Mouse (Mus musculus): ENCODE data around the gene Csk. TPM values are rescaled to one million over a fixed set of nuclear protein-coding genes. Genes with fewer than 3 reads are reported as not detected.
A peak's percentile ranks its signal among the peaks of the same experiment; 100 is the strongest.

Gene Csk
- polyA plus RNA-seq (2017; shearing (Covaris generic)): 100 to 1,000 TPM; 113 to 133 (median 122) TPM

DNA sequence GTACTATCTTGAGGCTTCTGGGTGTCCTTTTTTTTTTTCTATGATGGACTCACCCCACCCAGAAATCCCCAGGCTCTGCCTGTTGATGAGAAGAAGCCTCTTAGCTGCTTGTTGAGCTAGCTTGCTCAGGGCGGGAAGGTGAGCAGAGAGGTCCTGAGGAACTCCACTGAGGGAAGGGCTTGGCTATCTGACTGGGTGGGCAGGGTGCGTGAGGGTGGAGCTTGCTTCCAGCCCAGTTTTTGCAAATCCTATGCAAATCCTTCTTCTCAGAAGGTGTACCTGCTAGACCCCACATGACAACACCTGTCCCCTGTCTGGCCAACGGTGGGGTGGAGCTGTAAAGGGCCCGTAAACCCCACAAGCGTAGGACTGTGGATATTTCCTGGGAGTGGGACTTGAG is at the start of gene Csk:
Csk (minus strand) TSS at position 349 of the 400 bp plus-strand sequence.
- no peak for ATAC-seq

DNA sequence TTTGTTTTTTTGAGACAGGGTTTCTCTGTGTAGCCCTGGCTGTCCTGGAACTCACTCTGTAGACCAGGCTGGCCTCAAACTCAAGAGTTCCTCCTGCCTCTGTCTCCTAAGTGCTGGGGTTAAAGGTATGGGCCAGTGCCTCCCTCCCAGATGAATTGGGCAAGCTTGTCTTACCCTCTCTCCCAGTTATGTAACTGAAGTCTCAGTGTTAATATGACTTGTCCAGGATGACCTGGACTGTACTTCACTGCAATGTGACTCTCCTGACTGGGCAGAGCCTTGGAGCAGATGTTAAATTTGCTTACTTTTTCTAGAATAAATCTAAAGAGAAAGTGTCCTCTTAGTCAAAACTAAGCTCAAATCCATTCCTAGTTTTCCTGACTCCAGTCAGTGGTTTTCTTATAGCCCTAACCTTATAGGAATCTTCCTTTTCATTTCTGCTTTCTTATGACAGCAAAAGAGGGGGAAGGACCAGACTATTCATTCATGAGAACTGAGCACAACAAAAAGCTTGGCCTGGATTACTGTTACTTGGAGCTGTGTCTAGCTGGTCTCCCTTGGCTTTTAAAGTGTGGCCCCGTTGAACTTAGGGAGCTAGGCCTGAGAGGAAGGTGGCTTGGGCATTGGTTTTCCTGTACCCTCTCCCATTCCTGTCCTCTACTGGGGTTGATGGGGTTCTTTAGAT is 45.2 kb upstream of the Csk start:
- ATAC-seq: no peak

DNA sequence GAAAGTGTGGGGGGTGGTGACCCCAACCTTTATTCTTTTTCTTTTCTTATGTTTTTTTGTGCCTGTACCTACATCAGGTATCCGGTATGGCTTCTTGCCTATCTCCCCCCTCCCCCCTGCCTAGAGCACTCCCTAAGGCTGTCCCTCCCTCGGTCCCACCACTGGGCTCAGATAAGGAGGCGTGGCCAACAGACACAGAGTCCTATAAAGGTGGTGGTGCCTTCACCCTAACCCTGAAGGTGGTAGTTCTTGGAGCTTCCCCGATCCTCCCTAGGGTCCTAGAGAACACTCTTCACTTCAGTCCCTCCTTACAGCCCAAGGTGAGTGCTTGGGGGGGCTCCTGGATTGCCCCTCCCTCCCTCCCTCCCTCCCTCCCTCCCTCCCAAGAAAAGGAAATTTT is 43.9 kb upstream of the Csk start:
- no peak for ATAC-seq

DNA sequence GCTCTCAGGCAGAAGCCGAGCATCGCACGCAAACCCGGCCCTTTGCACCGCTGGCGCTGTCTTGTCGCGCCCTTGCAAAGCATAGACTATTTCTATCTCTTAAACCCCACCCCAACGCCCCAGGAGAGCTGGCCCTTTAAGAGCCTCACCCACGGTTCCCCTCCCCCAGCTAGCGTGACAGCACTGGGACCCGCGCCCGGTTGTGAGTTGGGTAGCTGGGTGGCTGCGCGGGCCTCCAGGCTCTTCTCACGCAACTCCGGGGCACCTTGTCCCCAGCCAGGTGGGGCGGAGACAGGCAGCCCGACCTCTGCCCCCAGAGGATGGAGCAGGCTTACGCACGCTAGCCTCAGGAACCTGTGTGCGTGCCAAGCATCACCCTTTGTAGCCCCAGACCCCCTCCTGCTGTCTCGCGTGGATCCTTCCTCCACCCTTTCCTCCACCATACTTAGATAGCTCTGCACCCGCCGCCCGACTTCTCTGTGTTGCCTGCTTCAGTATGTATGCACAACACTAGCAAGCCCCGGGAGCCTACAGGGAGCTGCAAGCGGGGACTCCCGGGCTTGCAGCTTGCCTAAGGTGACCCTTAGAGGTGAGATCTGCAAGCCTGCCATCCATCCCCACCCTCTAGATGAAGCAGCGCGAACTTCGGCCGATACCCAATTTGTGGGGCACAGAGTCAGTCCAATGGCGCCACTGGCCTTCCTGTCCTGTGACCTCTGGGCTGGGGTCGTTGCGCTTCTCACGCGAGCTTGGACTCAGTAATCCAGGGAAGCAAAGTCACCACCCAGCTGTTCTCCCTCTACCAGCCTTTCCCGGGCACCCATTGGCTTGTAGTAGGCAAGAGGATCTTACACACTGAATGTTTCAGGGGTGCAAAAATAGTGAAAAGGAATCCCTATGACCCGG is 43.2 kb upstream of the Csk start:
- no peak for ATAC-seq

DNA sequence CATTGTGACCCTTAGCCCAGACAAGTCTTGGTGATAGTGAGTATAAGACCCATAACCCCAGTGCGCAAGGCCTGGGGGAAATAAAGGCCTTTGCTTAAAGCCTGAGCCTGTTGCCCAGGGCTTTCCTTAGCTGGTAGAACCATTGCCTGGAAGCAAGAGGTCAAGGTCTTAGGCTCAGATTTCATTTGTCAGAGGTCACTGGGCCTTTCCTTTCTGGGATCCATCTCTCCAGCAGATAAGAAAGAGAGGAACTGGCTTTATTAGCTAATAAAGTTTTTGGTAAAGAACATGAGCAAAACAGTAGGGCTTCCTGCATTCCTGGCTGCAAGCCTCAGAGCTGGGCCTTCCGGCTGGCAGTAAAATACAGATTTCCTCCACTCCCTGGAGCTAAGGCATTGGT is 40.7 kb upstream of the Csk start:
- no peak for ATAC-seq

DNA sequence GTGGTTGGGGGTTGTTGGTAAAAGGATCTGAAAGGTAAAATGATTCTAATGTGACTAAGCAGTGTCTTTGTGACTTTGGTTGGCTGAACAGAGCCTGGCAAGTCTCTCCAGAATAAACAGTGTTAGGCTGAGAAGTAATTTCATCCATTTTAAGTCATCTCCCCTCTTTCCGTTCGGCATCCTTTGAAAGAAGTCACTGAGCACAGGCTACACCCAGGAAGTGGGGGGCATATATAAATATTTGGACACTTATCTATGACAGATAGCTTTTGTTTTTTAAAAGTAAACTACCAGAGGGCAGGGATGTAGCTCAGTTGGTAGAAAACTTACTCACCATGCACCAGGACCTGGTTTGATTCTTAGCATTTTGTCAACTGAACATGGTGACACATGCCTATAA is 35.2 kb upstream of the Csk start:
- no peak for ATAC-seq

DNA sequence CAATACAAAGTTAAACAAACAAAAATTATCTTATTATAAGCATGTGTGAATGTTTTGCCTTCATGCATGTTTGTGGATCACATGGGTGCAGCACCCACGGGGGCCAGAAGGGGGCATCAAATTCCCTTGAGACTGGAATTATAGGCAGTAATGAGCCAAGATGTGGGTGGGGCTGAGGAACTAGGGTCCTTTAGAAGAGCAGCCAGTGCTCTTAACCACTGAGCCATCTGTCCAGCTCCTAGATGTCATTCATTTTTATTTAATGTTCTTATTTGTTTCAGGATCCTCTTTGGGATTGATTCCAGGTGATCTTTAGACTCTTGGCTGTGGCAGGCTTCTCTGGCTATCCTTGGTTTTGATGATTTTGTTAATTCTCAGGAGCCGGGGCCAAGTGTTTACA is 34.7 kb upstream of the Csk start:
- ATAC-seq: no peak

DNA sequence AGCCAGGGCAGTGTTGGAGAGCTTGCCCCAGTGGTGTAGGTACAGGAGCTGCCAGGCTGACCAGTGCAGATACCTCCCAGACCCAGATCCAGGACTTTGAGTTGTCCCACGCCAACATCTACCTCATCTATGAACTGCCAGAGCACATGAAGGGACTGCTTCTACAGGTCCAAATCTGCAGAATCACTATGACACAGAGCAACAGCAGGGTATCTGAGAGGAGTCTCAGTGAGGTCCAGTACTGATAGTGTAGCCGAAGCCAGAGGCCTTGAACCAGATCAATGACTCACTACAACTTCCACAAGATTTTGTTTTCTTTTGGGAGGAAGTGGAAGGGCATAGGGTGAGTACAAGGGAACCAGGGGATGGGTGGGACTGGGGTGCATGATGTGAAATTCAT is 34.3 kb upstream of the Csk start, which contains the start of gene Cyp1a1:
Cyp1a1 (plus strand) TSS at position 178 of the 400 bp plus-strand sequence.
- no peak for ATAC-seq

DNA sequence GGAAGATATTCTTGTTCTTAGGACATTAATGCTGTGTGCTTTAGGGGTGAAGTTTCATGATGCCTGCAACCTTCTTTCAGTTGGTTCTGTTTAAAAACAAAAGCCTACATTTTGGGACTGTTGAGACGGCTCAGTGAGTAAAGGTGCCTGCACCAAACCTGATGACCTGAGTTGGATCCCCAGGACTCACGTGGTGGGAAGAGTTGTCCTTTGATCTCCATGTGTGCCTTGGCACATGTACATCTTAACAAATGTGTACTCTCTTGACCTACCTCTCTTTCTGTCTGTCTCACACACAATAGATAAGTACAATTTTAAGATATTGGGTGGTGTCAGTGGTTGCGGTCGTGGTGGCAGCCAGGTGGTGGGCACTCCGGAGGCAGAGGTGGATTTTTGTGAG is 32.6 kb upstream of the Csk start:
- ATAC-seq: no peak

DNA sequence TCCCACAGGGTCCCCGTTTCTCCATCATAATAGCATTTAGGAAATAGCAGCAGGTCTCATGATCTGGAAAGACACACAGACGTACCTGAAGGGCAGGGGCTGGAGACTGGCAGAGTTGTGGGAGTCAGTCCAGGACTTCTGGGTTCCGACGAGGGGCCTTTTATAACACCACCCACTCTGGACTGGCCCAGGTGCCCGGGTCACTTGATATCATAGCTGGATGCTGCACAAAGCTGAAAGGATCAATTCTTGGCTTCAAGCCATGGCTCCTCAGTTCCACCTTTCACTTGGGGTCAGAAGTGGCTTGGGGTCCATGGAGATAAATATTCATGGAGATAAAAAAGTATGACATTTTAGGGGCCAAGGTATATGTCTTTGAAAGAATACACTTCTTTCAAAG is 30.1 kb upstream of the Csk start, which contains the start of gene Cyp1a2:
Cyp1a2 (minus strand) TSS at position 184 of the 400 bp plus-strand sequence.
- ATAC-seq: no peak

DNA sequence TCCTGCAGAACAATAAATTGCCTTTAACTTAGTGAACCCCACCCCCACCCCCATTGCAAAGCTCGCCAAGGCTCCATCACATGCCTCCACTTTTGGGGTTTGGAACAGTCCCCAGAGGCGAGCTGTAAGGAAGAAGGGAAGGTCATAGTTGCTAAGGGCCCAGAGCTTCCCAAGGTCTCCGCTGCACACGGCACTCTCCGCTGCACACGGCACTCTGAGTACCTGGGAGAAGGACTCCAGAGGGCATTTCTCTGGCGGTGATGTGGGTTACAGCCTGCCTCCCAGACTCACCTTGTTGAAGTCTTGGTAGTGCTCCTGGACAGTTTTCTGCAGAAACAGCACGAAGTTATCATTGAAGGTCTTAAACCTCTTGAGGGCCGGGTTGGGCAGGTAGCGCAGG is 28.0 kb upstream of the Csk start:
- no peak for ATAC-seq

DNA sequence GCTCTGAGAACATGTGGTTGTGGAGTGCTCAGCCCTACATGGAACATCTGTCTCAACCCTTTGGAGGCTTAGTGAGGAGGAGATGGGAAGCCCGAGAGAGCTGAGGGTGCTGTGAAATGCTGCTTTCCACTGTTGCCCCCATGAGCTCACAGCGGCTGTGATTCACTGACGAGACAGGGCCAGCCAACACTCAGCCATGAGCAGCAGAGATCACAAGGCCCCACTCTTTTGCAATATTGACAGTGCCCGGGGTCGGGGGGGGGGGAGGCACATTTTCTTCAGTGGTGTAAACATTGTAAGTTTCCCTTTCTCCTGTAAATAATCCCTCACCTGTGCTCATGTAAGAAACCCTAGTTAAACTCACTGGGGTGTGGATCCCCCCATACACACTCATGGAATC is 18.1 kb upstream of the Csk start:
- no peak for ATAC-seq

DNA sequence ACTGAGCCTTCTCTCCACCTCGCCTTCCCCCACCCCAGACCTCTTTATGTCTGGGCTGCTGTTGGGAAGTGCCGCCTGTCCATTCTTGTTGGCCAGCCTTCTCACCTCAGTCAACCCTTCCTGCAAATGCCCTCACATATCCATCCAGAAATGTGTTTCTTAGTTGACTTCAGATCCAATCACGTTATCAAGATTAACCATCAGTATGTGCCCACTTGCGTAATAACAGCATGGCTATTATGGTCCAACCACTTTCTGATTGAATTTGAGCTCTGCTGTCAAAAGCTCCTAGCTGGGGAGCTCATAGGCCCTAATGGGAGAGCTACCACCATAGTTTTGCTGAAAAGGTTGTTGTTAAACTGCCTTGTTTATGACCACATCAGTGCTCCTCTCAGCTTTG is 17.6 kb upstream of the Csk start:
- ATAC-seq: no peak

DNA sequence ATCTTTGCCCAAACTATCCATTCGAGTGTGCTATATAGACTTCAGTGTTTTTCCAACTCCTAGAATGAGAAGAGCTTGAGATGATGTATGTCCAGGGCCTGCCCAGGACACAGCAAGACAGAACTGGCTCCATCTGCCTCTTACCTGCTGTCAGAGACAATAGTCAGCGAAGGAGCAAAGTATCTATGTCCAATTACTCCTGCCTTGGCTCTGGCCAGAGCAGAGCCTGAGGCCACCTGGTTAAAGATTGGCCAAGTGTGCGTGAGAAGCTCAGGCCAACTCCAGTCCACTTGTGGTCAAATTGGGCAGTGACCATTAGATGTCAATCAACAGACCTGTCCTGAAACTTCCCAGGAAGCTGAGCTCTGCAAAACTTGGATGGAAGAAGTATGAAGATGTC is 16.1 kb upstream of the Csk start:
- ATAC-seq: no peak

DNA sequence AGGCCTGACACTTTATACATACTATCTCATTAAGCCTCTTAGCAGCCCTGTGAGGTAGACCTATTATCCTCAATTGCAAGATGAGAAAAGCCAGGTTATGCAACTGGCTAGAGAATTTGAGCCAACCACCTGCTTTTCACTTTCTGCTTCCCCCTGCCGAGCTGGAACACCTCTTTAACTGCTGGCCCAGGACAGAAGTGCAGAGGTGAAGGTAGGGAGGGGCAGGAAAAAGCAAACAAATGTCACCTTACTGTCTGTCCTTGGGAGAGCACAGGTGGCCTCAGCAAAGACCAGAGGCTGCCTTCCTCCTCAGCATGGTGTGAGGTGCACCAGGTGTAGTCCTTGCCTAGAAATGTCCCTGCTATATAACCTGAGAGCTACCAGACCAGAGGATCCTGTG is 14.8 kb upstream of the Csk start:
- ATAC-seq: no peak

DNA sequence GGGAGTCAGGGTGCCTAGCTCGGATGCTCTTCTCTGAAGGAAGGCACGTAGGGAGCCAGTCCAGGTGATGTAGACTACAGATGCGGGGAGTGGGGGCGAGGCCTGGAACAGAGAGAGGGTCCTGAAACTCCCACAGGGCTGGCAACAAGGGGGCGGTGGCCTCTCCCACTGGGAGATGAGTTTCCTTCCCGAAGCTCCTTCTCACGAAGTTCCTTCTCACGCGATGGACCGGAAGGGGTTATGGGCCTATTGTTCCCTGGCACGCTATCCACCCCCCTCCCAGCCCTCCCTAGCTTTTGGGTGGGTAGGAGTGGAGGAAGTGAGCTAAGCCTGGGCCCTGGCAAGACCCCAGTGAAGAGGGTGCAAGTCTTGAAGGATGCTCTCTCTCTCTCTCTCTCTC is 14.4 kb upstream of the Csk start:
- no peak for ATAC-seq

DNA sequence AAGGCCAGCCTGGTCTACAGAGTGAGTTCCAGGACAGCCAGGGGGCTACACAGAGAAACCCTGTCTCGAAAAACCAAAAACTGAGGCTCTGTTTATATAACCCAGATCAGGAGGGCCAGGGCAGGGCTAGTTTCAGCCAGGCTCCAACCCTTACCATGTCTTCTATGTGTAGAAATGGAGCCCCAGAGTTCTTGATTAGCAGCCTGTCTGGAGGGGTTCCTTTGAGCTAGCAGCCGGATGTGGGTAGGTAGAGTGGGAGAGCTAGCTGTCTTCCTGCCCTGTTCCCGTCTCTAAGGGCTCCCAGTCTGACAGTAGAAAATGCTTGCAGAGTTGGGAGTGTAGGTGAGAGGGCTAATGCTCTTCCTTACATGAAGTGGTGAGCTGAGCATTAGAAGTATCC is 13.7 kb upstream of the Csk start:
- peak; percentile 41 for ATAC-seq

DNA sequence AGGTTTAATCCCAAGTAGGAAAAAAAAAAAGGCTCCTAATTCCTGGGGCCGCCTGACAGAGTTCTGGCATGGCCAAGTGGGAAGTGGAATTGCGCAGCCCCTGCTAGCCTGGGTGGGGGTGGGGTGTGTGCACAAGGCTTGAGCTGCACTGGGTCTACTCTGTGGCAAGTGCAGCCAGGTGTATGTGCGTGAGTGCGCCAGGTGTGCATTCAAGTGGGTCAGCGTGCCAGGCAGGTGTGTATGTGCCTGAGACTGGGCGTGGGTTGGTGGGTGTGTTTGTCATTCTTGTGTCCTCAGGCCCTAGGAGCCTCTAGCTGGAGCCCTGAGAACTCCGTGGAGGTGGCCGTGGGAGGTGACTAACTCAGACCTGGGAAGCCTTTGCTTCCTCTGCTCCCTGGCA is 13.1 kb upstream of the Csk start:
- no peak for ATAC-seq

DNA sequence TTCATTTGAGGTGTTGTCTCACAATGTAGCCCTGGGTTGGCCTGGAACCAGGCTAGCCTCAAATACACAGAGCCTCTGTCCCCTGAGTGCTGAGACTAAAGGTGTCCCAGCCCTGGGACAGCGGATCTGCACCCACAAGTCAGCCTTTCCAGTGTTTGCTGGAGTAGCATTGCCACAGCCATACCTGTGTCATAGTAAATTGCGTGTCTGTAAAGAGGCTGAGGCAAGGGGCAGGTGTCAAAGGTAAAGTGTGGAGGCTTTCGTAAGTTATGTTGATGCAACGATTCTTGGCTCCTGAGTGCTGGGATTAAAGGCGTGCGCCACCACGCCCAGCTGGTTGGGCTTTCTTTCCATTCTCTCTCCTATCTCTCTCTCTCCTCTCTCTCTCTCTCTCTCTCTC is 11.2 kb upstream of the Csk start:
- ATAC-seq: no peak

DNA sequence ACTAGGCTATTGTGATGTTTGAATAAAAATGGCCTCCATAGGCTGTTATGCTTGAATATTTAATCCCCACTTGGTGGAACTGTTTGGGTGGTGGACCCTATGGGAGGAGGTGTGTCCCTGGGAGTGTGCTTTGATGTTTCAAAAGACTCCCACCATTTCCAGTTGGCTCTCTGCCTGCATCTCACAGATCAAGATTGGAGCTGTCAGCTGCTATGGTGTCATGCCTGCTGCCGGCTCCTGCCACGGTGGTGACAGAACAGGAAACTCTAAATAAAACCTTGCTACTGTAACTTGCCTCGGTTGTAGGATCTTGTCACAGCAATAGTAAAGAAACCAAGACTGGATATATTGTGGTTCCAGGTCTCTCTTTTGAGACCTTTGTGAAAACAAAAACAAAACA is 8.1 kb upstream of the Csk start:
- no peak for ATAC-seq

DNA sequence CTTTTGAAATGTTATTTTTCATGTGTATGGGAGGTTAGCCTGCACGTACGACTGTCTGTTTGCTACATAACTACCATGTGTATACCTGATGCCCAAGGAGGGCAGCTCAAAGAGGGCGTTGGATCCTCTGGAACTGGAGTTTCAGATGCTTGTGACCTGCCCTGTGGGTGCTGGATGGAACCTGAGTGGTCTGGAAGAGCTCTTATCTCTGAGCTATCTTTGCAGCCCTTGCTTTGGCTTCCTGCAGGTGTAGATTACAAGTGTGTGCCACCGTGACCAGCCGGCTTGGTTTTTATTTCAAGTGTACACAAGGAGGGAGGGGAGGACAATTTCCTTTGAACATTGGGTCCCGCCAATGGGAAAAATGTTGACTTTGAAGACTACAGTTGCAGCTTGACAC is 7.1 kb upstream of the Csk start:
- ATAC-seq: no peak

DNA sequence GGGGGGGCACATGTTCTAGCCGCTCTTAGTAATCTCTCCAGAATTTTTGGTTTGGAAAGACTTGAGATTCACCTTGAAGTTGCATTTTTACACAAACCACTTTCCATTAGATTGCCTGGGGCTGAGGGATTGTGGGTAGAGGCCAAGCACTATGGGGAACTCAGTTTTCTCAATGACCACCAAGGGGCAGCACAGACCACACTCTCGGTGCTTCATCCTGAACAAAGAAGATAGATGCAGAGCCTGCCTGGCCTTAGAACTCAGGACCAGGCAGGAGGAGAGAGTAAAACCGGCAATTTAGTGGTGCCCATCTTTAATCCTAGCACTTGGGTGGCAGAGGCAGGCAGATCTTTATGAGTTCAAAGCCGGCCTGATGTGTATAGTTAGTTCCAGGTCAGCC is 6.3 kb upstream of the Csk start:
- ATAC-seq: peak; percentile 69

DNA sequence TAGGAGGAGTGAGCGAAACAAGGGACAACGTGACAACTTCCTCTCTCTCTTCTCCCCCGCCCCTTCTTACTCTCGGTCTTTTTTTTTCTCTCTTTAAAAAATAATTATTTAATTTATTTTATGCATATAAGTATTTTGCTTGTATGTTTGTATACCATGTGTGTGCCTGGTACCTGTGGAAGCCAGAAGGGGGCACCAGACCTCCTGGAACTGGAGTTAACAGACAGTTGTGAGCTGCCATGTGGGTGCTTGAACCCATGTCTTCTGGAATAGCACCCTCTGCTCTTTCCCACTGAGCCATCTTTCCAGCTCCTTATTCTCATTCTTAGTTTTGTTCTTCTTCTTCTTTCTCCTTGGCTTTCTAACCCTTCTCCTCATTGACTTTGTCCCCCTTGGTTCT is 5.5 kb upstream of the Csk start:
- no peak for ATAC-seq

DNA sequence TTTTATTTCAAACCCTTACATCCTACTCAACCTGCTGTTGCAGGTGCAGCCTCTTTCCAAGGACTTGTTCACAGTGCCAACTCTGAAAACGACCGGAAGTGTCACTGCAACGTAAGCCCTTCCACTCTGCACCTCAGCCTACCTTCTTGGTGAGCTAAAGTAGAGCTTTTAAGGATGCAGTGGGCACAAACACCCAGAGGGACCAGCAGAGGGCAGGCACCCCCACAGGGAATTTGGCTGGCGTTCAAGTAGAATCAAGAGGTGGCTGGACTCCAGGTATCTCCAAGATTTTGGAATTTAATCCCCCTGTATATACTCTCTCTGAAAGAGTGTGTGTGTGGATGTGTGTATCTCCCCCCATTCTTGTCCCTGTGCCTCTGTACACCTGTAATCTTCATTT is 4.4 kb upstream of the Csk start:
- ATAC-seq: no peak
